Mouse (Mus musculus) left cerebral cortex, postnatal 36 days (tissue): ENCODE data around the gene Kdm7a. TPM values are rescaled to one million over a fixed set of nuclear protein-coding genes. Genes with fewer than 3 reads are reported as not detected.
A peak's percentile ranks its signal among the peaks of the same experiment; 100 is the strongest.

Source experiments
- DNase-seq, 2 experiments: peaks; one replicate each; pipeline ENCODE4 v3.0.0; 2021 to 2022; ENCODE audit warnings: low spot score in 2 of 2, mixed read lengths in 1 of 2
- intact Hi-C: fragments of 180-260 bp; cut with DNase I; formaldehyde crosslinking; loops from one replicate; pipeline ENCODE4 v1.15.1; 2025
- total RNA-seq, 2 experiments: library from RNA; stranded (reverse); gene quantifications; 2 replicates each; pipeline ENCODE4 v1.2.3; 2021

Gene Kdm7a
- total RNA-seq, 2 experiments from 2014 or later, result 29.8 to 41.9 TPM

DNA sequence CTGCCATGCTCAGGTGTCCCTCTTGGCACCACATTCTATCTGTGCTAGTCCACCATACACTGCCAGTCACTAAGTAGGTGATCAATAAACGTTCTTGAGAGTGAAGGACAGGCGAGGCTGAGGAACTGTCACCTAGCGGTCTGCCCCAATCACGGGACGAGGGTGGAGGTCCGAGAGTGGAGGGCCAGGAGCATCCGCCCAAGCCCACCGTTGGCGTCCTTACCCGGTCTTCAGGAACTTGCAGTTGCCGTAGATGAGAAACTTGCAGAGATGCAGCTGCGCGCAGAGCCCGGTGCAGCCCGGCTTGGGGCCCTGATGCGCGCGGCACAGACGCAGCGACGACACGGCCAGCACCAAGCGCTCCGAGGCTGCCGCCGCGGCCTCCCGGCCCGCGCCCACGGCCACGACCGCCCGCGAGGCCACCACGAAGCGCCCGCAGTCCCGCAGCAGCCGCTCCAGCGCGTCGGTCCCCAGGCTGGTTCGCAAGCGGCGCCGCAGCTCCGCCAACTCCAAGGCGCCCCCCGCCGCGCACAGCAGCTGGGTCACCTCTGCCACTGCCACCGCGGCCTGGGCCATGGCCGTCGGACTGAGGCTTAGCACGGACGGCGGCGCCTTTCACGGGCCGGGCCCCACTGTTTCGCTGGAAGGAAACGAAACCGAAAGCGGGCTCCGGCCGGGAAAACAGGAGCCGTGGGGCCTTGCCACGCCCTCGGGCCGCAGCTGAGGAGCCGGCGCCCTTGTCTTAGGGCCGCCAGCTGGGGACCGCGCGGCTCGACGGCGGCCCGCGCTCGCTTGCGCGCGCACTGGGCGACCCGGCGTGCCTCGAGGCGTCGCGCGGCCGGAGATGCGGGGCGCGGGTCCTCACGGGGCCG is 88.8 kb downstream of the Kdm7a start, which contains the start of gene Parp12:
Gene Parp12, minus strand, starts transcription at position 766 of the 872 bp plus-strand sequence.
- intact Hi-C loops, result no loop called here

DNA sequence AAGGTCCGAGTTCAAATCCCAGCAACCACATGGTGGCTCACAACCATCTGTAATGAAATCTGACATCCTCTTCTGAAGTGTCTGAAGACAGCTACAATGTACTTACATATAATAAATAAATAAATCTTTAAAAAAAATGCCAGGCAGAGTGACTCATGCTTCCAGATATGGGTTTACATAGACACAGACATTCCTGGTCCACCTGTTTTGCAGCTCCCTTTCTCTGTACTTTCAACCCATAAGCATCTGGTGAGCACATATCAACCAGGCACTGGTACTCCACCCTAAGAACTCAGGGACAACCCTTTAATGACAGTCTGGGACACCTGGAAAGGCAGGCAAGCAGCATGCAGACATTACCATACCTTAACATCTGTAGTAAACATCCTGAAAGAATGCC is 91.2 kb downstream of the Kdm7a start:
- intact Hi-C loops, result no loop called here
- no peak for DNase-seq

More for the DNA sequence above, 88.8 kb downstream of the Kdm7a start, which contains the start of gene Parp12:
- DNase-seq, result peak; percentile 50 to 57

DNA sequence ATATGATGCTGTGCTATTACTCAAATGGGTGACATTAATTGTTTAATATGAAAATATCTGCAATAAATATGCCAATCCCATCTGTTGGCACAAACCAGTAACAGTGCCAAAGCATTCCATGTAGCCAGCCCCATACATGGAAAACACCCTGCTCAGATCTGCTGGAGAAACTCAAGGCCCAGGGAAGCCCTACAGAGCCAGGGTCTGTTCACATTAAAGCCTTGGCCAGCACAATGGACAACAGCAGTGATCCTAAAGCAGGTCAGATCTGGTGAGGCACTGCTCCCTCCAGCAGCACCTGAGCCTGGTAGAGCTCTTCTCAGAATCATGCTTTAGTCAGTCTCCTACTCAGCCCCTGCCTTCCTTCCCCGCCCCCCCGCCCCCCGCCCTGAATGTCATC is 93.4 kb downstream of the Kdm7a start:
- intact Hi-C loops, result no loop called here
- no peak for DNase-seq

DNA sequence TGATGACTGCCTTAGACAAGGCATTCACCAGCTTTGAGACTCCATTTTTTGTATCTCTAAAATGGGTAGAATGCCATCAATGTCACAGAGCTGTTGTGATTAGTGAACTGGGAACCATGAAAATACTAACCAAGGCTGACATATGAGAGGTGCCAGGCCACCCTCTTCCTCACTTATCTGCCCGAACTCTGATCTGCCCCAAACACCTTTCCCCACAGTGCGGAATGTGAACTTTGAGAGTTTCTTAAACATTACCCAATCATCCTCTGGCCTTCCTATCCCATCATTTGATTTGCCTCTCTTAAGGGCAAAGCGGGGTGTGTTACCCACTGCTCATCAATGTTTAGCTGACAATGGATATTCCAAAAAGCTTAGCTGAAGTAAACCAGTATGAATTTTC is 93.9 kb downstream of the Kdm7a start:
- intact Hi-C loops, result no loop called here
- DNase-seq, result no peak

DNA sequence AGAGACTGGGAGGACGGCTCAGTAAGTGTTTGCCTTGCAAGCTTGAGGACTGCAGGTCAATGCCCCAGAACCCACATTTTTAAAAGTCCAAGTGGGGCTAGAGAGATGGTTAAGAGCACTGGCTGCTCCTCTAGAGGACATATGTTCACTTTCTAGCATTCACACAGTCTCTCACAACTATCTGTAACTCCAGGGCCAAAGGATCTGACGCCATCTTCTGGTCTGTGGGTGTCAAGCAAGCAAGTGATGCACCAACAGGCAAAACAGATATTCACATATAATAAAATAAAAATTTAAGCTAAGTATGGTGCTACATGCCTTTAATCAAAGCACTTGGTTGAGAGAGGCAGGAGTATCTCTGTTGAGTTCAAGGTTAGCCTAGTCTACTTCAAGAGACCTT is 99.8 kb downstream of the Kdm7a start:
- intact Hi-C loops, result no loop called here
- no peak for DNase-seq

DNA sequence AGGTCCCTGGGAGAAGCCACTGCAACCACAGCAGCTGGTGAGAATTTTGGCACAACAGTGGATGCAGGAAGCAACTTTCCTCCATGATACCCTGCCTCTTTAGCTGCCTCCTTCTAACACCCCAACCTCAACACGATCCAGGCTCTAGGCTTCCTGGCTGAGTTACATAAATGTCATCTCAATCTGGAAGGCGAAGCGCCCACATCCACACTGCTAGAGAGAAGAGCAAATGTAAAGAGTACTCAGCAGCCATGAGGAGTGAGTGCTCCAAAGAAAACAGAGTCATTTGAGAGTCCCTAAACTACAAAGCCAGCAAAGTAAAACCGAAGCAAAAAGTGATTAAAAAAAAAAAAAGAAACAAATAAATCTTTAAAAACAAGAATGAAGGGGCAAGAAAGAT is 102.0 kb downstream of the Kdm7a start:
- no peak for DNase-seq
- intact Hi-C loops, result no loop called here

Other genes starting within 250 kb of the Kdm7a start
- gene Parp12, start 88.4 kb downstream of the Kdm7a start, total RNA-seq, result 1 to 10 TPM; 4.3 to 5.1 TPM
- gene Slc37a3, start 170.9 kb upstream of the Kdm7a start, total RNA-seq, result 10 to 100 TPM; 70.8 to 79.2 TPM
- not detected for gene Rab19, start 174.4 kb upstream of the Kdm7a start, total RNA-seq
- gene Mkrn1, start 213.7 kb upstream of the Kdm7a start, total RNA-seq, result 100 to 1,000 TPM; 131 to 151 TPM